Mouse (Mus musculus) forebrain, embryonic 15.5 days (tissue): ENCODE measurements around the gene Dcaf1. TPM values are rescaled to one million over a fixed set of nuclear protein-coding genes. Genes with fewer than 3 reads are reported as not detected.
A peak's percentile ranks its signal among the peaks of the same experiment; 100 is the strongest.

ENCODE experiments used
- ATAC-seq: fragments of 200-750 bp; cut with Nextera tagmentation; replicated peaks from 2 replicates; pipeline ENCODE4 v1.8.0; 2017; ENCODE audit warnings: mild to moderate bottlenecking, moderate TSS enrichment, moderate library complexity
- H3K27ac ChIP-seq: fragments of 300-500 bp; sonication (generic); replicated peaks from 2 replicates; pipeline ENCODE4 v1.5.1; 2015; ENCODE audit warnings: mild to moderate bottlenecking, inconsistent platforms
- H3K27me3 ChIP-seq: fragments of 300-500 bp; sonication (generic); 2 replicates; pipeline ENCODE4 v1.6.1; 2015; ENCODE audit warnings: inconsistent platforms
- H3K36me3 ChIP-seq: fragments of 300-500 bp; sonication (generic); 2 replicates; pipeline ENCODE4 v1.6.1; 2015; ENCODE audit warnings: mild to moderate bottlenecking, inconsistent platforms
- H3K4me1 ChIP-seq: fragments of 300-500 bp; sonication (generic); 2 replicates; pipeline ENCODE4 v1.6.1; 2015; ENCODE audit warnings: inconsistent platforms
- H3K4me2 ChIP-seq: fragments of 300-500 bp; sonication (generic); replicated peaks from 2 replicates; pipeline ENCODE4 v1.6.1; 2015; ENCODE audit warnings: mild to moderate bottlenecking, inconsistent platforms
- H3K4me3 ChIP-seq: fragments of 300-500 bp; sonication (generic); 2 replicates; pipeline ENCODE4 v1.5.1; 2015; ENCODE audit warnings: mild to moderate bottlenecking, inconsistent platforms
- H3K9ac ChIP-seq: fragments of 300-500 bp; sonication (generic); replicated peaks from 2 replicates; pipeline ENCODE4 v1.6.1; 2015; ENCODE audit warnings: mild to moderate bottlenecking, inconsistent platforms
- H3K9me3 ChIP-seq: fragments of 300-500 bp; sonication (generic); 2 replicates; pipeline ENCODE4 v1.6.1; 2016; ENCODE audit warnings: inconsistent platforms
- WGBS: fragments of 180-500 bp; shearing (Covaris S2); methylation state at CpG from one replicate; pipeline ENCODE4 v1.1.7; 2015; ENCODE audit warnings: mixed read lengths; 5-methylcytosine and 5-hydroxymethylcytosine counted together
- polyA plus RNA-seq: library from polyadenylated mRNA; unstranded; fragments of >200 nt; fragmentation: Nextera tagmentation; extraction: Ambion mirVana; gene quantifications from 2 replicates; pipeline ENCODE4 v1.2.1, GENCODE M21; 2015

Dcaf1 gene
- polyA plus RNA-seq, 1 experiment from 2014 or later: 18.5 TPM

GRCm38 (mm10) chr9:106882176-106882575 lies 60.5 kb downstream of the Dcaf1 start:
- WGBS: 69% methylated on average over 4 of the region's 4 CpGs
- no peak overlapping the region for H3K4me2 ChIP-seq
- no peak for ATAC-seq
- no peak overlapping the region for H3K9ac ChIP-seq
- H3K27ac ChIP-seq: no peak overlapping the region
- no peaks in the 10 kb centered on the region for H3K9me3 ChIP-seq
- H3K27me3 ChIP-seq: no peaks in the 10 kb centered on the region
- H3K4me3 ChIP-seq: no peak overlapping the region
- H3K4me1 ChIP-seq: peaks cover 51% of the 10 kb centered on the region
- peaks cover 55% of the 10 kb centered on the region for H3K36me3 ChIP-seq

- H3K4me3 ChIP-seq: peak overlapping the region; percentile 23
- ATAC-seq: no peak
- WGBS: 72% methylated on average over 3 of the region's 3 CpGs
- no peak overlapping the region for H3K27ac ChIP-seq
- peaks cover 60% of the 10 kb centered on the region for H3K4me1 ChIP-seq
- H3K27me3 ChIP-seq: no peaks in the 10 kb centered on the region
- H3K36me3 ChIP-seq: peaks cover 50% of the 10 kb centered on the region
- H3K9me3 ChIP-seq: no peaks in the 10 kb centered on the region
- H3K9ac ChIP-seq: 0 out of 2 replicates have a peak overlapping the region, but pooled peaks have one; percentile 19
- H3K4me2 ChIP-seq: peak overlapping the region; percentile 82
Observed at GRCm38 (mm10) chr9:106883085-106883484, 61.4 kb downstream of the Dcaf1 start.

GRCm38 (mm10) chr9:106884306-106884705 lies 62.6 kb downstream of the Dcaf1 start:
- Histone ChIP-seq H3K27ac (no peak overlapping the region), H3K27me3 (no peaks in the 10 kb centered on the region), H3K4me1 (peaks cover 64% of the 10 kb centered on the region), H3K9me3 (no peaks in the 10 kb centered on the region), H3K4me2 (peak overlapping the region; percentile 82), H3K36me3 (peaks cover 51% of the 10 kb centered on the region), H3K4me3 (peak overlapping the region; percentile 82), H3K9ac (peak overlapping the region; percentile 91)
- ATAC-seq: no peak
- 50% methylated on average over 16 of the region's 16 CpGs for WGBS

GRCm38 (mm10) chr9:106884996-106885900 lies 63.6 kb downstream of the Dcaf1 start:
- Histone ChIP-seq H3K9me3 (no peaks in the 10 kb centered on the region), H3K4me3 (peak overlapping the region; percentile 82), H3K36me3 (peaks cover 54% of the 10 kb centered on the region), H3K27ac (peak overlapping the region; percentile 91), H3K27me3 (no peaks in the 10 kb centered on the region), H3K9ac (peak overlapping the region; percentile 91), H3K4me1 (peaks cover 69% of the 10 kb centered on the region), H3K4me2 (peak overlapping the region; percentile 82)
- no peak for ATAC-seq
- WGBS: 22% methylated on average over 44 of the region's 44 CpGs

- no peaks in the 10 kb centered on the region for H3K27me3 ChIP-seq
- H3K4me2 ChIP-seq: peak overlapping the region; percentile 82
- peak; percentile 7 for ATAC-seq
- H3K36me3 ChIP-seq: peaks cover 51% of the 10 kb centered on the region
- H3K9ac ChIP-seq: peak overlapping the region; percentile 91
- H3K4me1 ChIP-seq: peaks cover 78% of the 10 kb centered on the region
- WGBS: under 1% methylated on average over 94 of the region's 107 CpGs
- no peaks in the 10 kb centered on the region for H3K9me3 ChIP-seq
- H3K4me3 ChIP-seq: peak overlapping the region; percentile 82
- H3K27ac ChIP-seq: peak overlapping the region; percentile 91
Observed at GRCm38 (mm10) chr9:106885901-106886731, 64.4 kb downstream of the Dcaf1 start.

GRCm38 (mm10) chr9:106886828-106887702 lies 65.4 kb downstream of the Dcaf1 start, which contains the start of gene Rbm15b:
TSS of gene Rbm15b (minus strand) at chr9:106887428.
- Histone ChIP-seq H3K9ac (peak within 1 kb of the TSS; percentile 91), H3K27ac (peak within 1 kb of the TSS; percentile 91), H3K4me1 (peaks cover 71% of the 10 kb centered on the region), H3K4me3 (peak within 1 kb of the TSS; percentile 82), H3K36me3 (peaks cover 41% of the 10 kb centered on the region), H3K9me3 (no peaks in the 10 kb centered on the region), H3K4me2 (peak within 1 kb of the TSS; percentile 82), H3K27me3 (no peaks in the 10 kb centered on the region)
- peak; percentile 75 for ATAC-seq
- WGBS: 2% methylated on average over 89 of the region's 101 CpGs

GRCm38 (mm10) chr9:106888346-106888745 lies 66.7 kb downstream of the Dcaf1 start:
- WGBS: 96% methylated on average over 3 of the region's 3 CpGs
- ATAC-seq: no peak
- H3K9me3 ChIP-seq: no peaks in the 10 kb centered on the region
- no peak overlapping the region for H3K9ac ChIP-seq
- H3K4me2 ChIP-seq: no peak overlapping the region
- 0 out of 2 replicates have a peak overlapping the region, but pooled peaks have one; percentile 91 for H3K27ac ChIP-seq
- peaks cover 62% of the 10 kb centered on the region for H3K4me1 ChIP-seq
- peaks cover 31% of the 10 kb centered on the region for H3K36me3 ChIP-seq
- H3K27me3 ChIP-seq: no peaks in the 10 kb centered on the region
- H3K4me3 ChIP-seq: no peak overlapping the region

DNA sequence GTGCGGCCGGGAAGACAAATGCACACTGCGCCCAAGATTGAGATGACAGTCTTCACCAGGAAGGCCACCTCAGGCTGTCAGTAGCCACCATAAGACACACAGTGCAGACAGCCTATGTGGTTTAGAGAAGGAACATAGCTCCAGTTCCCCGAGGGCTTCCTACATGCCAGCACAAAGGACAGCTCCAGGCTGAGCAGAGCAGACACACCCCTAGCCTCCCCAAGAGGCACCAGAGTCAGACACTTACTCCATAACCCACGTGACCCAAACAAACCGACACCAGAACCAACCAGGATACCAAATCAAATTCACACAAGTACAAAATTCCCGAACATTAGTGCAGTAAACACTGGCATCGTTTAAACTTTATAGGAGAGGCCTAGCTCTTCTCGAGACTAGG lies 67.6 kb downstream of the Dcaf1 start:
- 86% methylated on average over 9 of the region's 9 CpGs for WGBS
- no peak overlapping the region for H3K9ac ChIP-seq

DNA sequence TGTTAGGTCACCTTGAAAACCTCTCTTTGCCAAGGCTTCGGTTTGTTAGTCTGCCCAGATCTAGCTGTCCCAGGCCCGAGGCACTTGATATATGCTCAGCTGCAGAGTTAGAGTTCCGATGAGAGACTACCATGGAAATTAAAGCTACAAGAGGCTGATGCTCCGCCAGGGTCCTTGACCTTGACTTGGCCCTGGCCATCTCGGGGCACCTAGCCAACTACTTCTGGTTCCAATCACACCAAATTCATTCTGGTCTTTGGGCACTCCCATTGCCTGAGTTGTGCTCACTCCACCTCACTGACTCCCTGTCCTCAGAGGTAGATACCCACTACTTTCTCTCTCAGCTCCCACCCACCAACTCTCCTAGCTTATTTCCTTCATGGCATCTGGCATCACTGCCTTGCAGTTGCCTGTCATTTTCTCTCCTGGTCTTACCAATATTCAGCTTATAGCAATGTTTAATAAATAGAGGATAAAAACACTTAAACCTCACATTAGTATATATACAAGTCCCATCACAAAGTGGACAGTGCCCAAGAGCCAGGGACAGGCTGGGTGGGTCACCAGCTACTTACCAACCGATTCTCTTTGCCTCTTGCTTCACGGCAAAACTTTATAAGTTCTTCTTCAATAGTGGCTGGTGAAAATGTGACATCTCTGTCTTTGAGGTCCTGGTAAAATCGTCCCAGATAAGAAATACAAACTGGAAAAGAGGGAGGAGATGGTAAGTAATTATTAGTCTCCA lies 69.0 kb downstream of the Dcaf1 start:
- no peak for ATAC-seq
- WGBS: 66% methylated on average over 8 of the region's 8 CpGs
- no peaks in the 10 kb centered on the region for H3K9me3 ChIP-seq

More for the DNA sequence above, 67.6 kb downstream of the Dcaf1 start:
- no peaks in the 10 kb centered on the region for H3K27me3 ChIP-seq
- no peak for ATAC-seq
- H3K36me3 ChIP-seq: peaks cover 24% of the 10 kb centered on the region
- H3K4me2 ChIP-seq: no peak overlapping the region
- no peak overlapping the region for H3K27ac ChIP-seq
- peaks cover 55% of the 10 kb centered on the region for H3K4me1 ChIP-seq
- H3K9me3 ChIP-seq: no peaks in the 10 kb centered on the region
- H3K4me3 ChIP-seq: no peak overlapping the region

DNA sequence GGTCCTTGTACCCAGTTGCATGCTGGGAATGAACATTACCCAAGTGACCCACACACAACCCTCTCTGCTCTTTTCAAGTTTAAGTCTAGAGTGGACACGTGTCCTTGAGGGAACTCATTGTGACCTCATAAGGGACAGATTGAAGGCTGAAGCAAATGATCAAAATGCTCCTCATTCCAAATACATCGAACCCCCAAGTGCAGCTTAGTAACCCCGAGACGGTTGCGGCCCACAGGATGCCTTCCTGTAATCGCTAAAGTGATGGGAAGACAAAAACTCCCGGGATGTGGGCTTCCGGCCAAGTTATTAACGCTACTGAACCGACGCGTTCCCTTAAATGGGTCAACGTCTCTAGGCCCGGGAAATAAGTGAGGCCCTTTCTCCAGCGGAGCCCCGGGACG lies 69.7 kb downstream of the Dcaf1 start:
- under 1% methylated on average over 17 of the region's 17 CpGs for WGBS
- Histone ChIP-seq H3K4me2 (peak overlapping the region; percentile 74), H3K9me3 (no peaks in the 10 kb centered on the region), H3K27me3 (no peaks in the 10 kb centered on the region), H3K9ac (peak overlapping the region; percentile 78), H3K4me1 (peaks cover 40% of the 10 kb centered on the region), H3K27ac (peak overlapping the region; percentile 83), H3K36me3 (peaks cover 26% of the 10 kb centered on the region), H3K4me3 (peak overlapping the region; percentile 62)
- ATAC-seq: no peak

More for the DNA sequence above, 69.0 kb downstream of the Dcaf1 start:
- no peaks in the 10 kb centered on the region for H3K27me3 ChIP-seq
- peak overlapping the region; percentile 62 for H3K4me3 ChIP-seq
- H3K4me1 ChIP-seq: peaks cover 41% of the 10 kb centered on the region
- no peak overlapping the region for H3K27ac ChIP-seq
- H3K9ac ChIP-seq: peak overlapping the region; percentile 78
- H3K36me3 ChIP-seq: peaks cover 23% of the 10 kb centered on the region
- H3K4me2 ChIP-seq: peak overlapping the region; percentile 74
